Mouse (Mus musculus): ENCODE data around the gene Csde1. TPM values are rescaled to one million over a fixed set of nuclear protein-coding genes. Genes with fewer than 3 reads are reported as not detected.

Csde1 gene
- 520 and 526 TPM in 2 replicates for polyA plus RNA-seq (2014; fragmentation: Nextera tagmentation; extraction: Ambion mirVana)

GRCm38 (mm10) chr3:103020249-103020942 is at the start of gene Csde1:
Gene Csde1 (plus strand): TSS chr3:103020426.
- ATAC-seq (ENCODE audit: insufficient read depth, low FRiP score, low TSS enrichment) (peak; percentile 91), DNase-seq (ENCODE audit: low spot score) (peak; percentile 98)
- Histone ChIP-seq H3K27me3 (ENCODE audit: control insufficient read depth, insufficient read depth, low read length) (no peaks in the 10 kb centered on the region), H3K4me3 (ENCODE audit: low read depth, low read length) (peak within 1 kb of the TSS; percentile 85), H3K36me3 (ENCODE audit: control insufficient read depth, insufficient read depth, low read length) (no peaks in the 10 kb centered on the region), H3K4me1 (ENCODE audit: control insufficient read depth, insufficient read depth, low read length) (no peaks in the 10 kb centered on the region), H3K27ac (ENCODE audit: low read depth, low read length) (peak within 1 kb of the TSS; percentile 94), H3K9ac (ENCODE audit: low read length) (peak within 1 kb of the TSS; percentile 99), H3K4me2 (ENCODE audit: low read depth) (peak within 1 kb of the TSS; percentile 76), H3K9me3 (ENCODE audit: control insufficient read depth, low read length) (no peaks in the 10 kb centered on the region)
- under 1% methylated on average over 55 of the region's 55 CpGs for WGBS

GRCm38 (mm10) chr3:102970508-102970907 is 49.7 kb upstream of the Csde1 start:
- ATAC-seq (ENCODE audit: insufficient read depth, low FRiP score, low TSS enrichment) (no peak), DNase-seq (ENCODE audit: low spot score) (no peak)
- H3K27ac ChIP-seq (ENCODE audit: low read depth, low read length), result no peak overlapping the region
- no peaks in the 10 kb centered on the region for H3K9me3 ChIP-seq (ENCODE audit: control insufficient read depth, low read length)
- no peak overlapping the region for H3K4me3 ChIP-seq (ENCODE audit: low read depth, low read length)
- WGBS, result 93% methylated on average over 3 of the region's 3 CpGs
- no peaks in the 10 kb centered on the region for H3K36me3 ChIP-seq (ENCODE audit: control insufficient read depth, insufficient read depth, low read length)
- no peaks in the 10 kb centered on the region for H3K27me3 ChIP-seq (ENCODE audit: control insufficient read depth, insufficient read depth, low read length)
- no peak overlapping the region for H3K4me2 ChIP-seq (ENCODE audit: low read depth)
- no peak overlapping the region for H3K9ac ChIP-seq (ENCODE audit: low read length)
- H3K4me1 ChIP-seq (ENCODE audit: control insufficient read depth, insufficient read depth, low read length), result no peaks in the 10 kb centered on the region

- no peak overlapping the region for H3K9ac ChIP-seq (ENCODE audit: low read length)
- DNase-seq (ENCODE audit: low spot score) (no peak), ATAC-seq (ENCODE audit: insufficient read depth, low FRiP score, low TSS enrichment) (no peak)
- no peaks in the 10 kb centered on the region for H3K4me1 ChIP-seq (ENCODE audit: control insufficient read depth, insufficient read depth, low read length)
- H3K9me3 ChIP-seq (ENCODE audit: control insufficient read depth, low read length), result no peaks in the 10 kb centered on the region
- H3K4me3 ChIP-seq (ENCODE audit: low read depth, low read length), result no peak overlapping the region
- WGBS, result 85% methylated on average over 4 of the region's 4 CpGs
- H3K36me3 ChIP-seq (ENCODE audit: control insufficient read depth, insufficient read depth, low read length), result no peaks in the 10 kb centered on the region
- H3K27ac ChIP-seq (ENCODE audit: low read depth, low read length), result no peak overlapping the region
- no peak overlapping the region for H3K4me2 ChIP-seq (ENCODE audit: low read depth)
- H3K27me3 ChIP-seq (ENCODE audit: control insufficient read depth, insufficient read depth, low read length), result no peaks in the 10 kb centered on the region
Observed at GRCm38 (mm10) chr3:102976906-102977305, 43.3 kb upstream of the Csde1 start.

- H3K27me3 ChIP-seq (ENCODE audit: control insufficient read depth, insufficient read depth, low read length), result no peaks in the 10 kb centered on the region
- H3K9ac ChIP-seq (ENCODE audit: low read length), result peak overlapping the region; percentile 8
- H3K27ac ChIP-seq (ENCODE audit: low read depth, low read length), result 0 out of 2 replicates have a peak overlapping the region, but pooled peaks have one; percentile 23
- no peaks in the 10 kb centered on the region for H3K9me3 ChIP-seq (ENCODE audit: control insufficient read depth, low read length)
- DNase-seq (ENCODE audit: low spot score), result peak; percentile 68
- no peaks in the 10 kb centered on the region for H3K4me1 ChIP-seq (ENCODE audit: control insufficient read depth, insufficient read depth, low read length)
- H3K4me3 ChIP-seq (ENCODE audit: low read depth, low read length), result no peak overlapping the region
- 0 out of 2 replicates have a peak overlapping the region, but pooled peaks have one; percentile 3 for H3K4me2 ChIP-seq (ENCODE audit: low read depth)
- no peaks in the 10 kb centered on the region for H3K36me3 ChIP-seq (ENCODE audit: control insufficient read depth, insufficient read depth, low read length)
- 27% methylated on average over 10 of the region's 10 CpGs for WGBS
- ATAC-seq (ENCODE audit: insufficient read depth, low FRiP score, low TSS enrichment), result peak; percentile 93
Observed at GRCm38 (mm10) chr3:102979550-102980348, 40.5 kb upstream of the Csde1 start.

- 59% methylated on average over 3 of the region's 3 CpGs for WGBS
- no peaks in the 10 kb centered on the region for H3K36me3 ChIP-seq (ENCODE audit: control insufficient read depth, insufficient read depth, low read length)
- no peaks in the 10 kb centered on the region for H3K27me3 ChIP-seq (ENCODE audit: control insufficient read depth, insufficient read depth, low read length)
- peak overlapping the region; percentile 8 for H3K9ac ChIP-seq (ENCODE audit: low read length)
- no peaks in the 10 kb centered on the region for H3K9me3 ChIP-seq (ENCODE audit: control insufficient read depth, low read length)
- no peaks in the 10 kb centered on the region for H3K4me1 ChIP-seq (ENCODE audit: control insufficient read depth, insufficient read depth, low read length)
- 0 out of 2 replicates have a peak overlapping the region, but pooled peaks have one; percentile 3 for H3K4me2 ChIP-seq (ENCODE audit: low read depth)
- DNase-seq (ENCODE audit: low spot score) (no peak), ATAC-seq (ENCODE audit: insufficient read depth, low FRiP score, low TSS enrichment) (no peak)
- no peak overlapping the region for H3K27ac ChIP-seq (ENCODE audit: low read depth, low read length)
- no peak overlapping the region for H3K4me3 ChIP-seq (ENCODE audit: low read depth, low read length)
Observed at GRCm38 (mm10) chr3:102980349-102980736, 39.9 kb upstream of the Csde1 start.

GRCm38 (mm10) chr3:102991041-102991440 is 29.2 kb upstream of the Csde1 start:
- ATAC-seq (ENCODE audit: insufficient read depth, low FRiP score, low TSS enrichment) (no peak), DNase-seq (ENCODE audit: low spot score) (no peak)
- Histone ChIP-seq H3K9ac (ENCODE audit: low read length) (no peak overlapping the region), H3K27me3 (ENCODE audit: control insufficient read depth, insufficient read depth, low read length) (no peaks in the 10 kb centered on the region), H3K4me2 (ENCODE audit: low read depth) (no peak overlapping the region), H3K4me1 (ENCODE audit: control insufficient read depth, insufficient read depth, low read length) (no peaks in the 10 kb centered on the region), H3K36me3 (ENCODE audit: control insufficient read depth, insufficient read depth, low read length) (no peaks in the 10 kb centered on the region), H3K4me3 (ENCODE audit: low read depth, low read length) (no peak overlapping the region), H3K9me3 (ENCODE audit: control insufficient read depth, low read length) (no peaks in the 10 kb centered on the region), H3K27ac (ENCODE audit: low read depth, low read length) (no peak overlapping the region)
- 74% methylated on average over 8 of the region's 8 CpGs for WGBS

GRCm38 (mm10) chr3:102992936-102993335 is 27.3 kb upstream of the Csde1 start:
- H3K9ac ChIP-seq (ENCODE audit: low read length), result no peak overlapping the region
- 68% methylated on average over 3 of the region's 3 CpGs for WGBS

GRCm38 (mm10) chr3:102995233-102995604 is 25.0 kb upstream of the Csde1 start:
- ATAC-seq (ENCODE audit: insufficient read depth, low FRiP score, low TSS enrichment) (no peak), DNase-seq (ENCODE audit: low spot score) (no peak)
- Histone ChIP-seq H3K36me3 (ENCODE audit: control insufficient read depth, insufficient read depth, low read length) (peaks cover 7% of the 10 kb centered on the region), H3K4me3 (ENCODE audit: low read depth, low read length) (peak overlapping the region; percentile 77), H3K27me3 (ENCODE audit: control insufficient read depth, insufficient read depth, low read length) (no peaks in the 10 kb centered on the region), H3K4me2 (ENCODE audit: low read depth) (peak overlapping the region; percentile 61), H3K27ac (ENCODE audit: low read depth, low read length) (no peak overlapping the region), H3K4me1 (ENCODE audit: control insufficient read depth, insufficient read depth, low read length) (no peaks in the 10 kb centered on the region), H3K9me3 (ENCODE audit: control insufficient read depth, low read length) (no peaks in the 10 kb centered on the region), H3K9ac (ENCODE audit: low read length) (peak overlapping the region; percentile 88; the same call in 1 of the 2 replicates)
- WGBS, result 53% methylated on average over 7 of the region's 7 CpGs

More at GRCm38 (mm10) chr3:102992936-102993335, 27.3 kb upstream of the Csde1 start:
- ATAC-seq (ENCODE audit: insufficient read depth, low FRiP score, low TSS enrichment) (no peak), DNase-seq (ENCODE audit: low spot score) (no peak)
- no peak overlapping the region for H3K27ac ChIP-seq (ENCODE audit: low read depth, low read length)
- no peaks in the 10 kb centered on the region for H3K4me1 ChIP-seq (ENCODE audit: control insufficient read depth, insufficient read depth, low read length)
- H3K27me3 ChIP-seq (ENCODE audit: control insufficient read depth, insufficient read depth, low read length), result no peaks in the 10 kb centered on the region
- H3K36me3 ChIP-seq (ENCODE audit: control insufficient read depth, insufficient read depth, low read length), result no peaks in the 10 kb centered on the region
- H3K4me3 ChIP-seq (ENCODE audit: low read depth, low read length), result no peak overlapping the region
- no peaks in the 10 kb centered on the region for H3K9me3 ChIP-seq (ENCODE audit: control insufficient read depth, low read length)
- H3K4me2 ChIP-seq (ENCODE audit: low read depth), result no peak overlapping the region
